Mouse (Mus musculus) G1E (cell line): ENCODE measurements at regions not wholly inside any gene's neighbourhood (a gene's known extent, or its start where the extent isn't known, plus 50 kb on each side); places are given as distances from the start of the nearest gene placed in this dataset.

Source experiments
- ATAC-seq: 2 replicates; pipeline ENCODE4 v1.8.0; 2016; ENCODE audit warnings: mild to moderate bottlenecking; ENCODE audit not compliant: insufficient number of reproducible peaks, poor library complexity, low FRiP score, severe bottlenecking; ENCODE audit errors: extremely low read depth
- DNase-seq: peaks from one replicate; pipeline ENCODE4 v3.0.0; 2012; ENCODE audit warnings: low spot score
- H3K27me3 ChIP-seq: 2 replicates; pipeline ENCODE4 v1.6.1; 2012; ENCODE audit warnings: mild to moderate bottlenecking, low read length, inconsistent platforms; ENCODE audit not compliant: insufficient read depth
- H3K36me3 ChIP-seq: replicated peaks from 2 replicates; pipeline ENCODE3; 2012; ENCODE audit warnings: mild to moderate bottlenecking, inconsistent platforms
- H3K4me1 ChIP-seq: 2 replicates; pipeline ENCODE4 v1.6.1; 2012; ENCODE audit warnings: low read depth, low read length, inconsistent platforms, mixed read lengths; ENCODE audit not compliant: insufficient read depth
- H3K4me3 ChIP-seq: 2 replicates; pipeline ENCODE4 v1.5.1; 2012; ENCODE audit warnings: low read depth, mild to moderate bottlenecking, inconsistent platforms, low read length, moderate library complexity, mixed read lengths
- H3K9me3 ChIP-seq: replicated peaks from 2 replicates; pipeline ENCODE4 v1.6.1; 2012; ENCODE audit warnings: inconsistent platforms
- CTCF ChIP-seq: IDR thresholded peaks from 2 replicates; pipeline ENCODE4 v1.5.1; 2012; ENCODE audit warnings: low read depth, low read length, inconsistent platforms, mixed read lengths
- GATA1 ChIP-seq: IDR thresholded peaks from 2 replicates; pipeline ENCODE4 v1.6.1; 2012; ENCODE audit warnings: borderline replicate concordance, low read length, inconsistent platforms, mixed read lengths
- GATA2 ChIP-seq: IDR thresholded peaks from 2 replicates; pipeline ENCODE4 v1.6.1; 2012; ENCODE audit warnings: low read depth, low read length, inconsistent platforms, borderline replicate concordance
- POLR2AphosphoS5 ChIP-seq: IDR thresholded peaks from 2 replicates; pipeline ENCODE4 v1.6.1; 2012; ENCODE audit warnings: low read depth, low read length, inconsistent platforms; ENCODE audit not compliant: insufficient replicate concordance
- TAL1 ChIP-seq: conservative IDR thresholded peaks from 2 replicates; pipeline ENCODE4 v1.6.1; 2012; ENCODE audit warnings: low read depth, low read length, inconsistent platforms, mixed read lengths

DNA sequence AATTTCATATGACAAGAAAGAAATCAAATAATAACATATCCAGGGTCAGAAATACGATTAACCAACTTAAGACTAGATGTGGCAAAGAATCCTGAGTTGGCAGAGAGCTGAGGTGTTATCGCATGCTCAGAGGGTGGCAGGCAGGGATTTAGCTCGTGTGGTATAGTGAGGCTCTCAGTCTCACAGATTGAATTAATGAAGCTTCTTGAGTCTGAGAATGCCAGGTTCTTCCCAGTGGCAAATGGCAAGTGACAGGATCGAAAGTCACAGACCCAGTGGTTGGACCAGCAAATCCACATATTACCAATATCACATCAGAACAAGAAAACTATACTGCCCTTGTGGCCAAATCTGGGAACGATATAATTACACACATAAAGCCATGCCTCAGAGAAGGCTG is 101.3 kb upstream of the Peli2 start:
- no peak for ATAC-seq
- no peak for DNase-seq
- no peak for TF ChIP-seq POLR2AphosphoS5
- no peak for TF ChIP-seq CTCF
- no peak for TF ChIP-seq TAL1
- no peak for TF ChIP-seq GATA2
- TF ChIP-seq GATA1 = no peak
- no peak overlapping the region for H3K4me3 ChIP-seq
- no peaks in the 10 kb centered on the region for H3K9me3 ChIP-seq
- no peaks in the 10 kb centered on the region for H3K27me3 ChIP-seq
- H3K4me1 ChIP-seq = no peaks in the 10 kb centered on the region
- no peaks in the 10 kb centered on the region for H3K36me3 ChIP-seq

DNA sequence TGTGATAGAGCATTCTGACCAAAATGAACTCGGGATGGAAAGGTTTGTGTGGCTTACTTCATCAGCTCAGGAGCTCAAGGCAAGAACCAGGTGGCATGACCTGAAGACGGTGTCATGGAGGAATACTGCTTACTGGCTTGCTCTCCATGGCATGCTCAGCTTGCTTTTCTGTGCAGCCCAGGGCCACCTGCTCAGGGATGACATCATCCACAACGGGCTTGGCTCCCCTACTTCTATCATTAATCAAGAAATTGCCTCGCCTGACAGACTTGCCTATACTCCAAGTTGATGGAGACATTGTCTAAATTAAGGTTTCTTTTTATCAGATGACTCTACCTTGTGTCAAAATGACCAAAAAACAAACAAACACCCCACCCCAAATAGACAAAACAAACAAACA is 98.4 kb upstream of the Peli2 start:
- no peaks in the 10 kb centered on the region for H3K4me1 ChIP-seq
- ATAC-seq = no peak
- H3K9me3 ChIP-seq = no peaks in the 10 kb centered on the region
- no peak overlapping the region for H3K4me3 ChIP-seq
- H3K27me3 ChIP-seq = no peaks in the 10 kb centered on the region
- TF ChIP-seq GATA1 (no peak), GATA2 (no peak), TAL1 (no peak), CTCF (no peak), POLR2AphosphoS5 (no peak)
- DNase-seq = no peak
- H3K36me3 ChIP-seq = no peaks in the 10 kb centered on the region

DNA sequence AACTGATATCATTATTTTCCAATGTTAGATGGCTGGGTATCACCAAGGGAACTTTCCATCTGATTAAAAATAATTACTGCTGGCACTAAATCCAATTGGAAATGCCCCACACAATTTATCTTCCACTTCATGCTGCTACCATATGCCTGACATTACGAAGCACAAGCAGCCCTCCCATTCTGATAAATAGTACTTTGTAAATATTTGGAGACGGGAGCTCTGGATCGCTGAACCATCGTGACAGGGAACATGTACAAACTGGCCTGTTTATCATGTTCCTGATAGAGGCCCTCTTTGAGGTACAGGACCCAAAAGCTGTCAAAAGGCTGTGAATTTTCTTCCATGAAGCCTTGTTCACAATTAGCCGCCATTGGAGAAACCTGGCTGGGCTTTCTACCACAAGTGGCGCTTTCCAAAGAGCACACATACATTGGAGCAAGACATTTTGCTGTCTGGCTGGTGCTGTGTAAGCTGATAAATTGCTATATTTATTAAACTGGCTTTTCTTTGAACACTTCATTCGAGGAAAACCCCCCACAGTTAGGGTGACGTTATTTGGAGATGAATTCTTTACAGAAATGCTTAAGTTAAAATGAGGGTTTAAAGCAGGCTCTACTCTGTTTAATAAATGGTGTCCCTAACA is 96.5 kb upstream of the Peli2 start:
- ATAC-seq (no peak), DNase-seq (no peak)
- Histone ChIP-seq H3K36me3 (no peaks in the 10 kb centered on the region), H3K27me3 (no peaks in the 10 kb centered on the region), H3K4me1 (no peaks in the 10 kb centered on the region), H3K4me3 (no peak overlapping the region), H3K9me3 (no peaks in the 10 kb centered on the region)
- no peak for TF ChIP-seq CTCF
- TF ChIP-seq POLR2AphosphoS5 = no peak
- no peak for TF ChIP-seq TAL1
- TF ChIP-seq GATA2 = no peak
- no peak for TF ChIP-seq GATA1

DNA sequence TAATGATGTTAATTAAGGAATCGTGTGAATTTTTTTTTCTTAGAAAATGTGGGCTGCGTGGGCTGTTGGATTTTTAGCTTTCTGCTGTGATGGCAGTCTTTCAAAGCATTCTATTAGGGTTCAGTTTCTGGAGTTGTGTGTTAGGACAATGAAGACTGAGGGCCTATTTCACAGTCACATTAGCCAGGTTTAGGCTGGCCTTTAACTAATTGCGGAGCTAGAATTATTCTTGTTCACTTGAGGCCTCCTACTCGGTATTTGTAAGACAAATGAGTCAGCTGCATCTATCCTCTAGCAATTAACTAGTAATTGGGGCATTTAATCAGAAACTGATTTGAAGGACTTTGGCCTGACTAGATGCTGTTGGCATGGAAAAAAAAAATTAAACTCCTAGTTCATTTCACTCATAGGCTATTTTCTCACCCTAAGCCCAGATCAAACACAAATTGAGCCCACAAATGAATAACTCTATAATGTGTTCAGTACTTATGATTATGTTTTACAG is 81.3 kb upstream of the Peli2 start:
- no peak overlapping the region for H3K4me3 ChIP-seq
- H3K9me3 ChIP-seq = no peaks in the 10 kb centered on the region
- no peaks in the 10 kb centered on the region for H3K4me1 ChIP-seq
- H3K27me3 ChIP-seq = 0 out of 2 replicates have a peak, but pooled peaks cover 2% of the 10 kb centered on the region
- ATAC-seq = no peak
- DNase-seq = no peak
- no peaks in the 10 kb centered on the region for H3K36me3 ChIP-seq
- TF ChIP-seq TAL1 (no peak), POLR2AphosphoS5 (no peak), GATA1 (no peak)

DNA sequence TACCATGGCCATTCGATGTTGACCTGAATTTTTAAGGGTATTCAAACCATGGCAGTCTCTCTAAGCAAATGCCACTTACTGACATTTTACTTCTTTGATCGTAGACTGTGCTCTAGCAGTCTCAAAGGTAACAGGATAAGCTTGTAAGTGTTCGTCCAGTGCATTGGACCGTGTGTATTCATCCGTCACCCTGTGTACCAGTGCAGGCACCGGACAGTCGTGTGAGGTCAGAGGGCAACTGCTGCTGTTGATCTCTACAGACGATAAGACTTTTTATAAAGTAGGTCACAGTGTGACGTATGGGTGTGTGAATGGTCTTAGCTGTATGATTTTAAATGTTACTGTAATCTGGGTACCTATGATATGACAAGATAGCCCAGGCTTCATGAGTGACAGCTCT is 74.5 kb upstream of the Peli2 start:
- no peaks in the 10 kb centered on the region for H3K9me3 ChIP-seq
- H3K27me3 ChIP-seq = 0 out of 2 replicates have a peak, but pooled peaks cover 2% of the 10 kb centered on the region
- H3K36me3 ChIP-seq = no peaks in the 10 kb centered on the region
- ATAC-seq (no peak), DNase-seq (no peak)
- H3K4me1 ChIP-seq = no peaks in the 10 kb centered on the region
- H3K4me3 ChIP-seq = no peak overlapping the region
- no peak for TF ChIP-seq GATA2
- no peak for TF ChIP-seq TAL1
- TF ChIP-seq POLR2AphosphoS5 = no peak
- TF ChIP-seq CTCF = no peak
- TF ChIP-seq GATA1 = no peak

DNA sequence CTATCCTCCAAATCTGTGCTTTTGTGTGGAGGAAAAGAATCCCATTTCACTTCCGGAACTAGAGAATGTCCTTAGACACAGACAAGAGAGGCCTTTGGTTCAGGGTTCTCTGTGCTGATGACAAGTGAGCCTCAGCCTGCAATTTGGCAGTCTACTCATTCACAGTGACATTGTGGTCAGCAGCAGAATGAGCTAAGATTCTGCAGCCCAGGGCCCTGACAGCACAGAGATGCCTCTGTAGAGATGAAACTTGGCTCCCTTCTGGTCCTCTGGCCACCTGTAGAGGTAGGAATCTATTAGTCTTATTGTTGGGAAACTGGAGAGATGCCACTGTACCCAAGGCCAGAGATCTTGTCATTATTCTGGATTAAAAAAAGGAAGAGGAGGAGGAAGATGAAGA is 73.8 kb upstream of the Peli2 start:
- 0 out of 2 replicates have a peak, but pooled peaks cover 2% of the 10 kb centered on the region for H3K27me3 ChIP-seq
- no peaks in the 10 kb centered on the region for H3K36me3 ChIP-seq
- H3K9me3 ChIP-seq = no peaks in the 10 kb centered on the region
- no peak overlapping the region for H3K4me3 ChIP-seq
- DNase-seq (no peak), ATAC-seq (no peak)
- TF ChIP-seq POLR2AphosphoS5 = no peak
- TF ChIP-seq TAL1 = no peak
- TF ChIP-seq GATA2 = no peak
- no peak for TF ChIP-seq CTCF
- no peak for TF ChIP-seq GATA1
- no peaks in the 10 kb centered on the region for H3K4me1 ChIP-seq
